Mouse (Mus musculus) monocyte, adult 2 months (primary cell): ENCODE measurements around the gene Itpr2.

ENCODE experiments used
- DNase-seq, 2 experiments: peaks; one replicate each; pipeline ENCODE4 v3.0.0; 2022; ENCODE audit warnings: low spot score in 2 of 2, low read depth in 1 of 2

Gene Itpr2

DNA sequence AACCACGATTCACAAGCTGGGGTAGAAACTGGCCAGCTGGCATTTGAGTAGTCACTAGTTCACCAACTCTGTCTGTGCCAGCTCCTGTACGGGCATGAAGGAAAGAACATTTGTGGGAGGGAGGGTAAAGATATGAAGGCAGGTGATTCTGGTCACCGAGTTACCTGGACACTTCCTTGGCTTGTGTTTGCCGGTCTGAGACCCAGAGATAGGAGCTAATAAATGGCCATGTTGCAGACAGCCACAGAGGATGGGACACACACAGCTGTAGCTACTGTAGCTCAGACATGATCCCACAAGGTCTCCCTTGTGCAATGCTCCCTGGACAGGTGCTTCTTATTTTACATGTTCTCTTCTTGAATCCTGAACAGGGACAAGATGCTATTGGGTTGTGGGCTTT is 378.4 kb downstream of the Itpr2 start:
- no peak for DNase-seq

DNA sequence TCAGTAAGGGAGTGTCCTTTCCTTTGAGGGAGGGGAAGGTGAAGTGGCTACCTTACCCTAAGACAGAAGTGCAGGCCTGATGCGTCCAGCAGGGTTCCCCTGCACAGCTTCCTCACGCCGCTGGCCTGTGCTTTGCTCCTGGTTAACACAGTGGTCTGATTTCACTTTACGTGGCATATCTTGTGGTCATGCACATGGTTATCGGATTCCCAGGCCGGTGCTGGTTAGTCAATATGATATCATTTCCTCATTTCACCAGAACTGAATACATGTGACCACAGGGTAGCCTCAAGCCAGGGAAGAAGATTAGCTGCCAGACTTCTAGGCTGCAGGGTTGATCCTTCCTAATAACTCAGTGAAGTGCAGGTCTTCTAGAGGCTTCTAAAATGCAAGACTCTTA is 381.9 kb downstream of the Itpr2 start:
- DNase-seq: peak in 1 of 2 experiments; percentile 14

DNA sequence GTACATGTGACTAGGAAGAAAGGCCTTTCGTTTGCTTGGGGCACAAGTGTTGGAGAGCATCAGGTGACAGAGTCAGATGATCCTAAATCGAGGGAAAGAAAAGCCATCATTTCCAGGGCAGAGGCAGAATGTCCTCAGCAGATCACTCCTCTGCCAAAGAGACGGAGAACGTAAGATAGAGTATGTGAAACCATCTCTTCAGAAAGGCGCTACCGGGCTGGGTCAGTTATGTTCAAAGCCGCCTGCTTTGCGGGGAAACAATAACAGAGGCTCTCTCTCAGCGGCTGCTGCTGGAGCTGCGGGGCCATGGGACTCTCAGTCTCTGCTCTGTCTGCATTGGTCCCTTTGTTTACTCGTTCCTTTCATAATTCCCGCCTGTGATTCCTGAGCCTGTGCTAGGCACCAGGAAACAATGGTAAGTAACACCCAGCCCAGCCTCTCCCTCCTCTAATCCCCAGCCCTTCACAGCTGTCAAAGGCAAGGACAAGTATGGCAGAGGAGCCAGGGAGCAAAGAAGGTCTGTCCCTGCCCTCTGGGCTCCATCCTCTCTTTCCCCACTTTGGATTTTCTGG is 387.2 kb downstream of the Itpr2 start:
- no peak for DNase-seq

DNA sequence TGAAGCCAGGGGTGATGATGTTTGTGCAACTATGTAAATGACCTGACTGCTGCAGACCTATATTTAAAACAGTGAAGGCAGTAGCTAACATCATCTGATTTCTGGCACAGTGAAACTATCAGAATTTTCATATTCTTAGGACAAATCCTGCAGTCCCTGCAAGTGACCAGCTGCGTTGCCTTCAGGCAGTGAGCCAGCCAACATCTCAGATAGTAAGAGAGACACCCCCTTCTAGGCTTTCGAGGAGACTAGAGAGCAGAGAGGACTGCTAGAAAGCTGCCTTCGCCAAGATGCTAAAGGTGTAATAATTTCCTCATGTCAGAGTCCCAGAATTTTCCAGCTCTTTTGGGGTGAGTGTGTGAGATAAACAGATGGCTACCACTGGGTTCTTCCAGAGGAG is 388.0 kb downstream of the Itpr2 start:
- no peak for DNase-seq

DNA sequence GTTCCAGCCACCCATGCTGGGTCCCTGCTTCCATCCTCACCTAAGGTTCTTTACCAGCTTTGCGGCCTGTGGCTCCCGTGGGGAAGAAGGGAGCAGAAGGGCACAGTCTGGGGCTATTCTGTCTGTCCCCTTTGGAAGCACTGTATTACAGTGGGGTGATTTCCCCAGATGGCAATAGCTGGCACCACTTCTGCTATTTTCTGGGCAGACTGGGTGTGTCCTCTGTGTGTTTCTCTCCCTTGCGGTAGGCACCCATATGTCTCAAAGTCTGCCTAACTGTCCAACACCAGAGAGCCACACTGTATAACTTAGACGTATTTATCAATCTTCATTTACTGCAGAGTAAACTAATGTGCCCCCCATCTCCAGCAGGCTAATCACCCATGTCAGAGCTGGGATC is 388.9 kb downstream of the Itpr2 start:
- DNase-seq: peak; percentile 52 to 54

DNA sequence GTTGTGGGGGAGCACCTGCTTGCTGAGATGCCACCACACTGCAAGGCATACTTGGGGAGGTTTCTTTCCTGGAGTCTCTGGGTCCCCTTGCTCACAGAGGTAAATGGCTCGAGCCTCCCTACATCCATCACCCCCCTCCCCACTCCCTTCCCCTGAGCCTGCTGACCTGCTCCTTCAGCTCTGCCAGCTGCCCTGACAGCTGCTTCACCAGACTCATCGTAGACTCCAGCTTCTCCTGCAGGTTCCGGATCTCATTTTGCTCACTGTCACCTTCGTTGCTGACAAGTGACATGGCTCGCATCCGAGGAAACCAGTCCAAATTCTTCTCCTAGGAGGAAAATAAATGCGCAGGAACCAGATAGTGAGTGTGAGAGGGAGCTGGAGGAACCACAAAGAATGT is 389.8 kb downstream of the Itpr2 start:
- DNase-seq: no peak

DNA sequence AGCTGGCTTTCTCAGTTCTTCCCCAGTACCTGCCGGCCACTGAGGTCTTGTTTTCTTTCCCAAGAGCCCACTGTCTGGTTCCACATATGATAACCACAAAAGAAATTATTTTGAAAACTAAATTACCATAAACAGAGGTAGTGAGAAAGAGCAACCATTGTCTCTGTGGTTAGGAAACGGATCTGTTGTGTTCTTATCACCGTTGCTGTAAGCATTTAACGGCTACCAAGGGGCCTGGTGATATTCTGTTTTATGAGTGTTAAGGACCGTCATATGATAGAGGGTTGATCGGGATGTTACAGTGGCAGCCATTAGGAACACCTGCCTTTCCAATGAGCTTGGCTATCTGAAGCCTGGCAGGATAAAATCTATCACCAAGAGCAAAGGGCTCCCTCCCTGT is 390.2 kb downstream of the Itpr2 start:
- no peak for DNase-seq

DNA sequence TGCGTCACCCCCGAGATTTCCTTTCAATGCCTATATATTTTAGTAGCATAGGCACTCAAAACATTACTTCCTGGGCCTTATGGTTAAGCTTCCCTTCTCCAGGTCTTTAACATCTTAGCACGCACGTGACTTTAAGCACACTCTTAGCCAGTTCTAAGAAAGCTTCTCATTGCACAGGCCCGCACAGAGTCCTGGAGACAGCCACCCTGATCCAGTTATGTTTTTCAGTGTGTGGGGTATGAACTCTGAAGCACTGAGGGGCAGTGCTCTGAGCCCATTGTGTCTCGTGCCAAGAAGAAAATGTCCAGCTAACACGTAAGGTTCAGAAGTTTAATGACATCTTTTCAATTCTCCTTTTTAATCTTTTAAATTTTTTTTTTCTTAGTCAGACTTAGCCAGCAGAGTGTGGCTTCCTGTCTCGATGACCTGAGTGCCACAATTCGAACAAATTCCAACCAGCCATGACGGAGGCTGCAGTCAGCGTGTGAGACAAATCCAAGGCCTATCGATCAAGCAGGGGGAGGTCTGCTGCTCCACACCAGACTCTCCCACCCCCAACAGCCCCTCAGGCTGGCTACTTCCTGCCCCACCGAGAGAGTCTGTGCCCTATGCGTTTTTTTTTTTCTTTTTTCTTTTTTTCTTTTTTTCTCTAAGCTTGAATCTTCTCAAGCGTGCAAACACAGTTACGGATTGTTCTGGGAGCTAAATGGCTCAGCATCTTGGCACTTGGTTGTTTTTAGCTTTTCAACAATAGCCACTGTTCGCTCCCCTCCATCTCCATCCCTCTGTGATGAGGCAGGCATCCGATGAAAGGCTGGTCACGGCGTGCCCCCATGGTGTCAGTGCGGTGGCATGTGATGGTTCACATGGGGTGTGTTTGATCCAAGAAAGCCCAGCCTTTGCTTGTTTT is 390.9 kb downstream of the Itpr2 start:
- no peak for DNase-seq

DNA sequence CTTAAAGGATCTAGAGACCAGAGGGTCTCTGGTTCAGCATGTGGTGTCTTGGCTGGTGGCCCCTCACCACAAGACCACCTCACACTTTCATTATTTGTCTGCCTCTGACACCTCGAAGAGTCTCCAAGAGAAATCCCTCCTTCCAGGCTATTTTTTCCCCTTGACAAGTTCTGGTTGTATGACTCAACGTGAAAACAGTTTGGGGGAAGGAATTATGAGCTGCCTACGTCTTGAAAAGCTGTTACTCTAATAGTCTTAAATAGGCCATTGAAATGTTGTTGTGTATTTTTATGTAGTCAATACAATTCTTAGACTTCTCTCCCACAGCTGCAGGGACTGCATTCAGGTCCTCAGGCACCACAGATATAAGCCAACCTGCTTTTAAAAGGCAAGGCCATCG is 391.6 kb downstream of the Itpr2 start:
- no peak for DNase-seq

DNA sequence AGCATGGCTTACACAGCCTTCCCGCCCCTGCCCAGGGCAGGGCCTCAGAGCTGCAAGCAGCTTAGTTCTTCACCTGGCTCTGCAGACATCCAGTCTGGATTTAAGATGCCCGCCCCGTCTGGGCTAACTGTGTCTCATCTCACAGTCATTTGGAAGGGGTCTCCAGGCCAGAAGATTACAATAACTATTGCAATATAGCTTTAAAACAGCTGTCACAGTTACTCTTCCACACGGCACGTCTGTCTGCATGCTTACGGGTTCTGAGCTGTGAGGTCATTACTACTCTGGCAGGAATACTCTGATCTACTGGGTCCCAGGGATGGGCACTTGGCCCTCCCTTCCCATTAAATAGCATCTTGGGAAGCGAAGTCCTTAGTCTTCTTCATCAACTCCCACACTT is 393.3 kb downstream of the Itpr2 start:
- DNase-seq: no peak

DNA sequence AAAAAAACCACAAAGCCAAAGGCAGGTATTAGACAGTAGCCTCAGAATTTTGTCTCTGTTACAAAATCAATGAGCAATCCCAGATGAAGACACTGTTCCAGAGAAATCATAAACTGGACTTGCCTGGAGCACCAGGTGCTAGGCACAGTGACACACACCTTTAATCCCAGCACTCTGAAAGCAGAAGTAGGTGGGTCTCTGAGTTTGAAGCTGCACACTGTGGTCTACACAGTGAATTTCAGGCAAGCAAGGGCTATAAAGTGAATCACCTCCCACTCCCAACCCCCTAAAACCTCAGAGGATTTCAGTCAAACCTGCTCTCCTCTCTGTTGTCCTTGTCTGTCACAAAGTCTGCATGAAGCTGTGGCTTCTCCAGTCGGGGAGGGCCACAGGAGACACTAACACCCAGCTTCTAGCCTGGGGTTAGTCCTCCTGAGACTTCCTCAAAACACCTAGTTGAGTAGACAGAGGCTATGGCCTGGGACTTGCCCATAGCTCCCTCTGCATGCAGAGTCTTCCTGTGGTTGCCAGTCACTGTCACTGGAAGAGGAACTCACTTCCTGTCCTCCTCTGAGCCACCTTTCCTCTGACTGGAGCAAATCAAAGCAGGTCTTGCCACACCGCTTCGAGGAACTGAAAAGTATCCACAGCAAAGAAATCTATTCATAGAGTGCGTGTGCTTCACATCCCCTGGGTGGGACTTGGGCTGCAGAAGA is 394.7 kb downstream of the Itpr2 start:
- peak; percentile 29 to 54 for DNase-seq

DNA sequence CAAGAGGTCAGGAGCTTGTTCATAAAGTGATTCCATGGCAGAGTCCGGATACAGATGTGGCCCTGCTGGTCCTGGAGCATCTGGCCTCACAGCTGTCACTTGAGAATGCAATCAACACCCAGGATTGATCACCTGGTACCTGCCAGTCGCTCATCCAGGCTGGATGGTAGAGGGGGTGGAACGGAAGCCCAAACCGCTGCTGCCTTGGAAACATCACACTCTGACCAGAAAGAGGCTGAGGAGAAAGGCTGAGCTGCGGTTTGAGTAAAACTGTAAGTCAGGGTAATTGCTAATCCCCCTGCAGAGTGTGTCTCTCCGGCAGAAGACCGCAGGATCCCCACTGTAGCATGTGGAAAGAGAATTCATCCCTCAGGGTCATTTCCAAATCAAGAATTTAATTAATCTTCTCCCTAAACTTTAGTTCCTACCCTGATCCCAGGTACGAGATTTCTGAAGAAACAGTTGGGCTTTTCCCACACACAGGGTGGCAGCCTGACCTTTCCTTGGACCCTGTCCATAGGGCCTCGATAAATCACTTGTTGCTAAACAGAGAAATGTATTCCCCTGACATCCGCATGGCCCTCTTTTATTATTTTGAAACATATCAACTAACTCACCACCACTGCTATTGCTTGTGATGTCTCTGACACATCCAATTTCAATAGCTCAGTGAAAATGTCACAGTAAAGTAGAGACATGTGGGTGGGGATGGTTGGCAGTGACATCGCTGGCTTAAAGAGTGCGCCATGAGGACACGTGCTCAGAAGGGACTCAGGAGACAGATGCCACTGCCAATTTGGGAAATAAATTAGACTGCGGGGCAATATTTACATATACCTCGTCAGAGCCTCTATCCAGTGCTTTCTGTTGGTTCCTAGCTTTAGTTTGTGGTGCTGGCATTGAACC is 418.7 kb downstream of the Itpr2 start:
- no peak for DNase-seq

DNA sequence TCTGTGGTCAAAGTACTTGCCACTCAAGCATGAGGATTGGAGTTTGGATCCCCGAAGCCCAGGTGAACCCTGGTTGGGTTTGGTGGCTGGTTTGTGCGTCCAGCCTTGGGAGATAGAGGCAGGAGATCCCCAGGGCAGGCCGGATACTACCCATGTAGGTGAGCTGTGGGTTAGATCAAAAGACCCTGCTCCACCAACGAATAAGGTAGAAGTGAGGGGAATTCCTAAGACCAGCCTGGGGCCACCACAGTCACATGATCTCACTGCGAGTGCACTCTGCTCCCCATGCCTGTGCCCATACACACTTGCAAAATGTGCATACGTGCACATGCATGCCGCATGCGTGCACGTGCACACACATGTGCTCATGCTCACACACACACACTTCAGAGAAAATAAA is 419.5 kb downstream of the Itpr2 start:
- no peak for DNase-seq

DNA sequence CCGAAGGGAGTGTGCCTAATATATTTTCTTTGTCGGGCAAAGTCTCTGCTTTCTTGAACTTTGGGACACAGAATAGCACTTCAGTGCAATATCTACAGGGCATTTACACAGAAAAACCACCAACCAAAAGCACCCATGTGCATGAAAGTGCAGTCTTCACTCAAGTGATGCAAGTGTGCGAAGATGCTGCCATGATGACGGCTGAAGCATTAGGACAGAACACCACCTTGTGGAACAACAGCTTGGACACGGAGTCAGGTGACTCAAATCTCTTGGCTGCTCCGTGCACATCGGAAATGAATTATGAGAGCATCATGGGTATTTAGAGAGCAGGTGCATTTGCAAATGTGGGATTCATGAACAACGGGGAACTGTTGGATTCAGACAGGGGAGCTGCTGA is 420.4 kb downstream of the Itpr2 start:
- no peak for DNase-seq

DNA sequence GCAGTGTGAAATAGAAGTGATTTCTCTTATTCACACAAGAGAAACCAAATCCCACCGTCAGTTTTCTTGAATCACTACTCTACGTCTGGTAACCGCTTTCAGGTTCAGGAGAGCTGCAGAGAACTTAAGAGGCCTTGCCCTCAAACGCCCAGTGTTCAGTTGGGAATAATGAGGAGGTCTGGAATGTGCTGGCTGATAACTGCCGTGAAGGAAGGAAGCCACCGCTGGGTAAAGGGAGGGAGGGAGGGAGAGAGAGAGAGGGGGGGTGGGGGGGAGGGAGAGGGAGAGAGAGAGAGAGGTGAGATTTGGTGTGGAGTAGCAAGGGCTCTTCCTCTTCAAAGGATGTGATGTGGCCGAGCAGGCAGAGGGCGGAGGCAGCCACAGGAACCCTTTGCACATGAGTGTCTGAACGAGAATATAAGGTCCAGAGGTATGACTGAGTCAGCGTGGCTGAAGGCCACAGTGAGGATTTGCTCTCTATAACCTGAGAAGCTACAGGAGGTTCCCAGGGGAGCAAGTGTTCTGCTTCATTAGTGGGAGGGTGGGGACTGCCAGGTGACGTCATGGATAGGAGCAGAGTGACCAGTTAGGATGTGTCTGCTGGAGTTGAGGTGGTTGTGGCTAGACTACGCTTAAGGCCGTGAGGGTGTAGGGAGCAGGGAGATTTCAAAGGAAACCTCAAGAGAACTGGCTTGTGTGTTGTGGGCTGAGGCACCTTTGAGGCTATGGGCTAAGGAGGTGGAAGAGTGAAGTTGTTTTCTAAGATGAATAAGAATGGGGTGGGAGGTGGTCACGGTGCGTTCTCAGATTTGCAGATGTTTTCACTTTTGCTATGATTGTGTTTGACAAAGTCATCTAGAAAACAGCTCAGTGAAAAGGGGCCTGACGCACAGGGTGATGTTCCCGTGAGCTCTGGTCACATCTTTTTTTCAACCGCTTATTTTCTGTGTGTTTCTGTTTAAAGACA is 421.2 kb downstream of the Itpr2 start:
- DNase-seq: no peak

DNA sequence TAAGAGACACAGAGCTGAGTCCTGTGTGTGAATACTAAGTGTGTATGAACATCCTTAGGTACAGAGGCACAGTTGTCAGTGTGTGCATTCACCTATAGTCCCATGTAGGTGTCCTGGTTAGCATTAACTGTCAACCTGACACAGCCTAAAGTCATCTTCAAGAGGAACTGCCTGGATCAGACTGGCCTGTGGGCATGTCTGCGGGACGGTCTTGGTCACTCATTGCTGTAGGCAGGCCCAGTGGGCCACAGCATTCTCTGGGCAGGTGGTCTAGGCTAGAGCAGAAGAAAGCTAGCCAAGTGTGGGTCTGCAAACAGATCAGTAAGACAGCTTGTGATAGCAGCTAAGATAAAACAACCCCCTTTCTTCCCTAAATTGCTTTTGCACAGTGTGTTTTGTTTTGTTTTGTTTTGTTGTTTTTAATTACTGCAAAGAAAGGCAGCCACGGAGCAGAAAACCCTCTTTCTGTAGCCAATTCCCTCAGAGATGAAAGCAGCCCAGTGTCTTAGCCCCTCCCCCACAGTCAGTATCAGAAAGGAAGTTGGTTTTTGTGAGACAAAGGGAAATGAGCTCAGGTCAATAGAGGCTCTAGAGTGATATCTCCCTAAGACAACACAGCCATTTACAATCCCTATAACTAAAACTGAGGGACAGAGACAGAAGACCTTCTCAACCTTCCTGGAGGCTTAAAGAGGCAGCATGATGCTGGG is 422.1 kb downstream of the Itpr2 start:
- DNase-seq: no peak

DNA sequence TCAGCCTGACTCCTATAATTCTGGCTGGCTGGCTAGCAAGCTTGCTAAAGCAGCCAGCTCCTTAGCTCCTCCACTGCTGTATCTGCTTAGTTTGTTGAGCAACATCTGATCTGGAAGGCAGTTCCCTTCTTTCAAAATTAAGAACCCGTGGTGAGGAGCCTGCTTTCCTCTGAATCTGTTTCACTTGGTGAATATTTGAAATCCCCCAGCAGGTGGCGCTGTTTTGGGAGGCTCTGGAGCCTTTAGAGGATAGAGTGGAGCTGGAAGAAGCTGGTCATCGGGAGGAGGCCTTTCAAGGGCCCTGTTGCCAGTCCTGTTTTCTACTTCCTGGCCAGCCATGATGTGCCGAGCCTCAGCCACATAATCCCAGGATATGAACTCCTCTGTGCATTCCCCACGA is 422.8 kb downstream of the Itpr2 start:
- peak; percentile 55 to 69 for DNase-seq

DNA sequence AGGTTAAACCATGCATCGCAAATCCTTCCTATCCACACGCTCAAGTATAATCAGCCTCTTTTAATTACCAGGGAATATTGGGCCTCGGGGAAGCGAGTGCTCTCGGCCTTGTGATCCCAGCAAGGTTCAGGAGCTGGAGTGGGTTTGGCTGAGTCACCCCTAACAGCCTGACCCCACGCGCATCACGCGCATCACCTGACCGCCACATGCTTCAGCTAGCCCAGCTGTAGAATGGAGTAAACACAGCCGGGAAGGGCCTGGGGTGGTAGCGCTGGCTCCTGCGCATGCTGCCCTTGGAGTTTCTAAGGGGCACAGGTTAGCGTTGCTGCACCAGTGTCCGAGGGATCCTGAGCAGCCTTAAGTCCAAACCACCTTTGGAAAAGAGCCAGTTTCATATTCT is 423.9 kb downstream of the Itpr2 start:
- no peak for DNase-seq

DNA sequence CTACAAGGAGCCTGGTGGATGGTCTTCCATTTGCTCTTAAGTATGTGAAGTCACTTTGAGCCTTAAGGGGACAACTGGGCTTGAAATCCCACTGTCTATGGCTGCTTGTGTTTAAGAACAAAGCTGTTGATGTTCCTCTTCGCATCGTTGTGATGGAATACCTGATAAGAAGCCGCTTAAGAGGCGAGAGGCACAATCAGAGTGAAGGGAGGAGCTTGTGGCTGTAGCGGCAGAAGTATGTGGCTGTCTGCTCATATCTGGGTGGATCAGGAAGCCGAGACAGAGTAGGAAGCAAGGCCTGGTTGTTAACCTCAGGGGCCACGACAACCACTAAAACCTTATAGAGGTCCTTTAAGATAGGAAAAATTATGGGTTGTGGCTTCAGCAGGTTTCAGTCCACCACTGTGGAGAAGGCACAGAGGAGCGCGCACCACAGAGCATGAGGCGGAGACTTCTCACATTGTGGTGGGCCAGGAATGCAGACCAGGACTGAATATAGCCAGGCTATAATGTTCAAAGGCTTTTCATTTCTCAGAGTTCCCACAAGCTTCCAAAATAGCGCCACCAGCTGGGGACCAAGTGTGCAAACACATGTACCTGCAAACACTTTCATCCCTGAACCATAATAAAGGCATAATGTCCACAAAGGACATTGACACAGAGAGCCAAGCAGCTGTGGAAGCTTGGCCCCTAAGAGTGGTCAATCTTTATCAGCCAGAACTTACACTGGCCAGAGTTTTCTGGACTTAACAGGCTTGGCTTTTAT is 424.7 kb downstream of the Itpr2 start:
- DNase-seq: no peak
